Mouse (Mus musculus) adrenal gland, postnatal 10 days (tissue): ENCODE data around the gene Siva1. TPM values are rescaled to one million over a fixed set of nuclear protein-coding genes. Genes with fewer than 3 reads are reported as not detected.
A peak's percentile ranks its signal among the peaks of the same experiment; 100 is the strongest.

Experiments used
- DNase-seq: peaks from one replicate; pipeline ENCODE4 v3.0.0; 2021; ENCODE audit warnings: mixed read lengths
- total RNA-seq, 2 experiments: library from RNA; stranded (reverse); gene quantifications; 2 replicates each; pipeline ENCODE4 v1.2.3; 2021

Siva1 gene
- total RNA-seq, 2 experiments from 2014 or later, result 35.9 to 46.7 TPM

GRCm38 (mm10) chr12:112658619-112659018 lies 14.1 kb downstream of the Siva1 start:
- DNase-seq, result peak; percentile 73

GRCm38 (mm10) chr12:112659109-112659508 lies 14.6 kb downstream of the Siva1 start:
- DNase-seq, result peak; percentile 86

GRCm38 (mm10) chr12:112660576-112661326 lies 16.3 kb downstream of the Siva1 start:
- no peak for DNase-seq

GRCm38 (mm10) chr12:112661327-112661605 lies 16.8 kb downstream of the Siva1 start:
- no peak for DNase-seq

GRCm38 (mm10) chr12:112661851-112662250 lies 17.4 kb downstream of the Siva1 start:
- DNase-seq, result no peak

- DNase-seq, result no peak
Measured at GRCm38 (mm10) chr12:112663303-112663702, 18.8 kb downstream of the Siva1 start.

GRCm38 (mm10) chr12:112663716-112664115 lies 19.2 kb downstream of the Siva1 start:
- DNase-seq, result no peak

- DNase-seq, result no peak
Measured at GRCm38 (mm10) chr12:112664124-112664523, 19.6 kb downstream of the Siva1 start.

- DNase-seq, result no peak
Measured at GRCm38 (mm10) chr12:112664656-112665055, 20.2 kb downstream of the Siva1 start.

GRCm38 (mm10) chr12:112665445-112665844 lies 21.0 kb downstream of the Siva1 start:
- DNase-seq, result peak; percentile 87

GRCm38 (mm10) chr12:112665881-112666544 lies 21.5 kb downstream of the Siva1 start:
- no peak for DNase-seq

- DNase-seq, result peak; percentile 61
Measured at GRCm38 (mm10) chr12:112667619-112668297, 23.3 kb downstream of the Siva1 start.

- peak; percentile 90 for DNase-seq
Measured at GRCm38 (mm10) chr12:112670718-112671393, 26.4 kb downstream of the Siva1 start.

GRCm38 (mm10) chr12:112671891-112672290 lies 27.4 kb downstream of the Siva1 start:
- peak; percentile 55 for DNase-seq

- DNase-seq, result peak; percentile 75
Measured at GRCm38 (mm10) chr12:112672744-112673575, 28.5 kb downstream of the Siva1 start.

GRCm38 (mm10) chr12:112673576-112674091 lies 29.2 kb downstream of the Siva1 start:
- DNase-seq, result peak; percentile 67

- peak; percentile 82 for DNase-seq
Measured at GRCm38 (mm10) chr12:112674132-112675011, 29.9 kb downstream of the Siva1 start, which contains the start of gene Akt1. Gene Akt1 (minus strand): TSS chr12:112674884.

- peak; percentile 91 for DNase-seq
Measured at GRCm38 (mm10) chr12:112675245-112676035, 31.0 kb downstream of the Siva1 start.

GRCm38 (mm10) chr12:112677076-112677475 lies 32.6 kb downstream of the Siva1 start:
- DNase-seq, result peak; percentile 72
